8 mouse cellular contexts compared by ENCODE assay signal in genomic region chr2:170101132-170101531, GRCm38 (mm10). TPM values are rescaled to one million over a fixed set of nuclear protein-coding genes. Genes with fewer than 3 reads are reported as not detected.
DNase-seq lines count a peak whose midpoint lies in the region; ATAC-seq lines count a peak whose summit lies in the region.

No protein-coding gene starts in this region.

- peak; percentile 22; the same call in 1 of the 2 replicates for ATAC-seq in cerebellum, adult (ENCODE audit: insufficient number of reproducible peaks, low FRiP score, low TSS enrichment)
- ATAC-seq in forebrain, embryonic 15.5 days (replicated peaks) = peak; percentile 27; the same call in 1 of the 2 replicates
- peak; percentile 44; the same call in 1 of the 2 replicates for ATAC-seq in hindbrain, embryonic 11.5 days (ENCODE audit: low FRiP score)

- H3K9ac ChIP-seq in forebrain, embryonic 15.5 days (replicated peaks) = no peak overlapping the region
- H3K9ac ChIP-seq in hindbrain, embryonic 11.5 days (ENCODE audit: low read depth, low read length) = no peak overlapping the region

- no peak overlapping the region for H3K4me2 ChIP-seq in forebrain, embryonic 15.5 days (replicated peaks)
- H3K4me2 ChIP-seq in hindbrain, embryonic 11.5 days (replicated peaks; ENCODE audit: low read depth, low read length) = no peak overlapping the region

- H3K4me1 ChIP-seq in forebrain, embryonic 15.5 days = no peaks in the 10 kb centered on the region; the same call in 1 of the 2 replicates
- no peaks in the 10 kb centered on the region for H3K4me1 ChIP-seq in hindbrain, embryonic 11.5 days (replicated peaks; ENCODE audit: control insufficient read depth, insufficient read depth, low read length)

- H3K4me3 ChIP-seq in forebrain, embryonic 15.5 days = no peak overlapping the region
- H3K4me3 ChIP-seq in hindbrain, embryonic 11.5 days (ENCODE audit: low read depth, low read length) = no peak overlapping the region

- no peaks in the 10 kb centered on the region for H3K36me3 ChIP-seq in forebrain, embryonic 15.5 days
- H3K36me3 ChIP-seq in hindbrain, embryonic 11.5 days (ENCODE audit: control insufficient read depth, insufficient read depth, low read length) = no peaks in the 10 kb centered on the region

- no peaks in the 10 kb centered on the region for H3K9me3 ChIP-seq in forebrain, embryonic 15.5 days
- H3K9me3 ChIP-seq in hindbrain, embryonic 11.5 days (ENCODE audit: control insufficient read depth, low read length) = no peaks in the 10 kb centered on the region

- WGBS in forebrain, embryonic 15.5 days = 5% methylated on average over 12 of the region's 12 CpGs
- WGBS in hindbrain, embryonic 11.5 days = 4% methylated on average over 12 of the region's 12 CpGs

- no peak overlapping the region for H3K27ac ChIP-seq in forebrain, embryonic 15.5 days (replicated peaks)
- no peak overlapping the region for H3K27ac ChIP-seq in hindbrain, embryonic 11.5 days (ENCODE audit: low read depth, low read length)

- peak; percentile 66 for DNase-seq in MEL-GATA-1-ER (ENCODE audit: extremely low read depth, low read depth)
- DNase-seq in hindbrain, embryonic 11.5 days (ENCODE audit: low spot score) = peak; percentile 98
- DNase-seq in layer of hippocampus, adult 9-11 months = peak; percentile 62
- DNase-seq in lung, postnatal 25 days (ENCODE audit: low spot score) = peak; percentile 88
- DNase-seq in retina, embryonic 14.5 days (ENCODE audit: low spot score) = peak; percentile 91
- DNase-seq in thymus, postnatal 25 days = peak; percentile 95

- no peaks in the 10 kb centered on the region for H3K27me3 ChIP-seq in forebrain, embryonic 15.5 days
- H3K27me3 ChIP-seq in hindbrain, embryonic 11.5 days (ENCODE audit: control insufficient read depth, insufficient read depth, low read length) = peaks cover 2% of the 10 kb centered on the region; the same call in 1 of the 2 replicates

RNA-seq across cellular contexts. Expression of gene Zfp217, which starts 46.8 kb away (rescaled TPM):
- polyA plus RNA-seq in forebrain, embryonic 15.5 days (2015; fragmentation: Nextera tagmentation; extraction: Ambion mirVana) = 1.4 and 1.9 TPM in 2 replicates
- 3.2 and 4.8 TPM in 2 replicates for polyA plus RNA-seq in hindbrain, embryonic 11.5 days (2014; fragmentation: Nextera tagmentation; extraction: Ambion mirVana)
